Mouse (Mus musculus) lung, adult 2 months (tissue): ENCODE results near the gene Naa20.

Experiments used
- CTCF ChIP-seq: fragments of 200-500 bp; IDR thresholded peaks from 2 replicates; pipeline ENCODE4 v1.5.1; 2011; ENCODE audit warnings: mild to moderate bottlenecking, low read length, control low read depth; ENCODE audit not compliant: insufficient read depth
- POLR2A ChIP-seq: fragments of 200-500 bp; IDR thresholded peaks from 2 replicates; pipeline ENCODE4 v1.6.1; 2011; ENCODE audit warnings: low read depth, mild to moderate bottlenecking, control low read depth, low read length, borderline replicate concordance; ENCODE audit errors: extremely low read depth

GRCm38 (mm10) chr2:145882398-145882797 is 19.5 kb upstream of the Naa20 start:
- TF ChIP-seq POLR2A (no peak), CTCF (peak; percentile 29; the same call in 1 of the 2 replicates)
